In the genomic region with DNA sequence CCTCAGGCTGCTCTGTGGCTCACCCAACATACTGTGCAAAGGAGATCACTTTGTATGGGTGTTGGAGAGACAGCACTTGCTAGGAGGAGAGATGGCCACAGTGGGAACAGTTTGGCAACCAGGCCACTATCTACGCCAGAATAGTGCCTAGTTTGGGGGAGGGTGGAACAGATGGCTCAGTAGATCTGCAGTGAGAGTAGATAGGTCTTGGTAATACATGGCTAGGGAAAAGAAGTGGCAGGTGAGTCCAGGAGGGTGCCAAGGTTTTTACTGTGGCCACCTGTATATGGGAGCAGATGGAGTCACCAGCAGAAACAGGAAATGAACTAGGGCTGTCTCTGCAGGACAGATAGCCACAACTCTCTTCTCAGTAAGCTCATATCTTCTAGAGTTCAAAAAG, we compare ENCODE assay signal across 16 mouse cellular contexts.
A peak's percentile ranks its signal among the peaks of the same experiment; 100 is the strongest.
DNase-seq lines count a peak whose midpoint lies in the region; ATAC-seq lines count a peak whose summit lies in the region.
"Had no signal": no experiment of that assay in that cellular context is flagged by ENCODE, and none has a peak within 500 bp of the region (broad histone marks: within the 10 kb centered on the region; RNA-seq: fewer than 3 reads in every experiment).

No protein-coding gene starts in this region.

- ATAC-seq in cerebellum, adult (ENCODE audit: insufficient number of reproducible peaks, low FRiP score, low TSS enrichment): peak; percentile 70
- ATAC-seq: CD4-positive, CD25-positive, alpha-beta regulatory T cell, adult 4 months; forebrain, embryonic 14.5 days; intestine, embryonic 16.5 days had no signal

- intact Hi-C loops in heart, postnatal 36 days (cut with DNase I): no loop called here

- no peak for DNase-seq in cerebellum, postnatal 4 days (ENCODE audit: low spot score in 2 of 2)
- peak; percentile 95 for DNase-seq in cerebellum, adult 11-12 months
- DNase-seq in cerebellum, adult 9-10 months: peak; percentile 97
- DNase-seq in cerebellum, postnatal 25 days: peak; percentile 88
- no peak for DNase-seq in testis, postnatal 10 days (ENCODE audit: low spot score)
- DNase-seq in heart, postnatal 36 days: no peak
- DNase-seq in MN1 (ENCODE audit: low spot score): no peak
- DNase-seq: adrenal gland, postnatal 14 days; B cell, adult 2 months; embryo, embryonic 11 days; gastrocnemius, adult 2 months; gastrocnemius, postnatal 25 days had no signal

Comparison
In these comparisons a context has a peak if more than half of its experiments do, and no peak if none do; other contexts are left out.
1. DNase-seq: peak in cerebellum, adult 11-12 months (single experiment), cerebellum, adult 9-10 months (single experiment) and cerebellum, postnatal 25 days (2 of 2); none in cerebellum, postnatal 4 days (0 of 2), testis, postnatal 10 days (single experiment), heart, postnatal 36 days (0 of 2) and MN1 (single experiment).